Mouse (Mus musculus) embryo, embryonic 11 days (tissue): ENCODE results near the gene Neu4.
A peak's percentile ranks its signal among the peaks of the same experiment; 100 is the strongest.
"Not testable (repeated sequence)": the region's sequence is repeated elsewhere in the genome, so short reads cannot be mapped to it uniquely, and the experiment has no call there.

Experiments used
- DNase-seq: peaks from one replicate; pipeline ENCODE4 v3.0.0-alpha.2; 2015

The Neu4 gene

DNA sequence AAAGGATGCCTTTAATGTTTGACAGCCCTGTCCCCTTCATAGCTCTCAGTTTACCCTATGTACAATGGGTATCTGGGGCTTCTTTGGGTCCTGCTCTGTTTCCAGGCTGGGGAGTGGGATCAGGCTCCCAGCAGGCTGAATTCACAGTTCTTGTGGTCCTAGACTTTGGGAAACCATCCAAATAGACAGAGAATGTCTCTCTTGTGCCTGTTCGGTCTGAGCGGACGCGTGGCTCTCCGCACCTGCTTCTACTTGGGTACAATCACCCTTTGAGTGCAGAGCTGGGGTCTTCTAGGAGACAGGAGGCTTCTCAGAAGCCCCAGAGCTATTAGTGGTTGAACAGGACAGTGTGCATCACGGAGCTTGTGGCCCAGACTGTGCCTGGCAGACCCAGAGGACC lies at the start of gene Neu4:
Neu4 (plus strand) TSS at position 301 of the 400 bp plus-strand sequence.
- no peak for DNase-seq

DNA sequence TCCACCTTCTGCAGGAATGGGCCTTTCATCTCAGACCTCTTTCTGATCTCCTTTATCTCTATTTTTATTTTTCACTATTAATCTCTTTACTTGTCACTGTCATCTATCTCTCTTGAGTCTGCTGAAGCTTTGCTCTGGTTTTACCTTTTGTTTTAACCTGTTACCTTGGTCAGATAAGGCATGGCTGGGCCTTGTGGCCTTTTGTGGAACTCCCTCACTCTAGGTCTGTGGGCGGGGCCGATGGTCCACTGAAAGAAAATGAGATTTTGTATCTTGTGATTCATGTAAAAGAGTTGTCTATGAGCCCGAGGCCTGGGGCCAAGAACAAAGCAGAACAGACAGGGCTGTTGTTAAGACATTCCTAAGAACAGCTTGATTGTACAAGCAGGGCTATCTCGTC lies 49.5 kb upstream of the Neu4 start:
- DNase-seq = not testable (repeated sequence)

DNA sequence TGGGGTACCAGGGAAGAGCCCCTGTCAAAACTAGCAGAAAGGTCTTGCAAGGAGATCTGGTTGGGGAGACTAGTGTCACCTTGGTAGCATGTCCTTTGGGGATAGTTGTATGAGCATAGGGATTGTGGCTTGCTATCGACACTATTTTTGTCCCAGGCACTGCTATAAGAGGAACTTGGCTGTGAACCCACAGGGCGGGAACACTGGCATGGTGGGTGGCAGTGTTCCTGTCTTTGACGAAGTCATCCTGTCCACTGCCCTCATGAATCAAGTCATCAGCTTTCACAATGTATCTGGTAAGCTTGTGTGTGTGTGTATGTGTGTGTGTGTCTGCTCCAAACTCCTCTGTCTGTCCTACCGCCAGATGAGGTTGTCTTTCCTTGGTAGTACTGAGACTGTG lies 44.5 kb upstream of the Neu4 start:
- not testable (repeated sequence) for DNase-seq

DNA sequence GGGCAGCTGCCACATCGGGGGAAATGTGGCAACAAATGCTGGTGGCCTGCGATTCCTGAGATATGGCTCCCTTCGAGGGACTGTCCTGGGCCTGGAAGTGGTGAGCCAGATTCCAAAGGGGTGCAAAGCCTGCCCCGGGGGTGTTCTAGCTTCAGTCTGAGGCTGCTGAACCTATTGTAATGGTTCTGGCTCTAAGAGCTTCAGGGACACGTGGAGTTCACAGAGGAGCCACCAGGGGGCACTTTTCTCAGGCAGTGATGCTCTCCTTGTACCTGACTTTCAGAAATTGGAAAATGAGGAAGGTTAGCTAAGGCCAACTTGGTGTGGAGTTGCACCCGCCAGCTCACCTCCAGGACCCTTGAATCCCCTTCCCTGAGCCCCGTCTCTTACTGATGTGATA lies 42.0 kb upstream of the Neu4 start:
- DNase-seq = not testable (repeated sequence)

DNA sequence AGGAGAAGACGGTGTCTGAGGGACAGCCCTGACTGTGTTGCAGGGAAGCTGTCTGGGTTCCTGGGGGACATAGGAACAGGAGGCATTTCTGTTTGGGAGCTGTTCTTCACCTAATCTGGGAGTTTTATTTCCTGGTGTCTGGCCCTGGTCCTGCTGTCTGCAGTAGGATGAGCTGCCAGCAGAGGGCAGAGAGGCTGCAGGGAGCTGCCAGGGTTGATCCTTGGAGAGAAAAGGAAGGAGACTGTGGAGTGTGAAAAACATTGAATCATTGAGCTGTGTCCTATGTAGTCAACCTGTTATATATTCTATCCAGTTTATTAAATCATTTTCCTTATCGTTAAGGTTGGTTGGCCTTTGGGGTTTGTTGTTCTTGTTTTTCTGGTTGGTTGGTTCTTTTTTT lies 39.3 kb upstream of the Neu4 start:
- DNase-seq = not testable (repeated sequence)

DNA sequence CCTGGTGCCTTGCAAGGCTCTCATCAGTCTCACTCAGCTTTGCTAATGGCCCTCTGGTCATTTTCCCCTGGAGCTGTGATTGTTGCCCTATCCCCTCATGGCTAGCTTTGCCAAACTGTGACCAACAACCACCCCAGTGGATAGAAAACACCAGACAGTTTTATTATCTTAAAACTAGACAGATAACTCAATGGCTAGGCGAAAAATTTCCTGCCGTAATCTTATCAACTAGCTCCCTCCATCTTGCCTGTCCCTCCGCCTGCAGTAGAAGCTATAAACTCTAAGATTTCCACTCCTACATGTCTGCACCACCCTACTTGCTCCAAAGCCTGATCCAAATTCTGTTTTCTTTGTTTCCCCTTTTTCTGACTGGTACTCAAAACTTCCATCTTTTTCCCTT lies 34.1 kb upstream of the Neu4 start:
- DNase-seq = no peak

DNA sequence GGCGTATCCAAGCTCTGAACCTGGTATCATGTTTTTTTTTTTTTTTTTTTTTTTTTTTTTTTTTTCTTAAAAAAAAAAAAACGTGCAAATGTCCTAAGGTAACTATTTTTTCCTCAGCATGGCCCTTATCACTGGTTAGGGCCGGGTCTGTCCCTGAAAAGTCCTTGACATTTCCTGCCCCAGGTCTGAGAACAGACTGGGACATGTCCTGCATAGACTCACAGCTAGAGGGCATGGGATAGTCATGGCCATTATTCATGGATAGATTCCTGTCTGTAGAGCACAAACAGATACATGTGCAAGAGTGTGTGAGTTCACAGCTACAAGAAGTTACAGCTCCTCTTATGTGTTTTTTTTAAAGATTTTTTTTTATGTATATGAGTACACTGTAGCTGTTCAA lies 31.5 kb upstream of the Neu4 start:
- no peak for DNase-seq

DNA sequence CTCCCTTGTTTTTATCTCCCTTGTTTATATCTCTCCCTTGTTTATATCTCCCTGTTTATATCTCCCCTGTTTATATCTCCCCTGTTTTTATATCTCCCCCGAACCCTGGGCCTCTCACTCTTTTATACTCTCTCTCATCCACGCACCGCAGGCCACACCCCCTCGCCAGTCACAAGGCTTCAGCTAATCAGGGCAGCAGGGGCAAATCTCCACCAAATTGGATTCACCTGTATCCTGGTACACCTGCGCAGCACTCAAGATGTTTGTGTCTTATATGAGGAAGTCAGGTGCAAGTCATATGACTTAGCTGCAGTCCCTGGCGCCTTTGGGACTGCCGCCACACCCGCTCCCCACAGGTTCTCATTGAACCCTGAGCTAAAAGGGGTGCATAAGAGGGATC lies 30.0 kb upstream of the Neu4 start, which contains the start of gene Gal3st2c:
Gal3st2c (plus strand) TSS at position 301 of the 400 bp plus-strand sequence.
- not testable (repeated sequence) for DNase-seq

DNA sequence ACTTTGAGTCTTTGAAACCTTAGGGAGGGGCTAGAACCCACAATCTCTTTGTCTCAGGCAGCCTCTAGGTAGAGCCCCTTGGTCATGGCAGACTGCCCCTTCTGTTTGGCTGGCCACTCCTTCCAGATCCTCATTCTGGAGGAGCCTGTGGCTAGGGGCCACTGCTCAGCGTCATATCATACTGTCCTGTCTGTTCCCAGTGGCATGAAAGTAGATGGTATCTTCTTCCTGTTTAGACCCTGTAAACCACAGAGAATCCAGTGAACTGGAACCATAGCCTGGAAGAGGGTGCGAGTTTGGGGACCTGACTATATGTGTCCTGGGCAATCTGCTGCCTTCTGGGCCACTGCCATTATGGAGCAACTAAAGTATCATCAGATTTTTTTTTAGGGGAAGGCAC lies 29.2 kb upstream of the Neu4 start:
- not testable (repeated sequence) for DNase-seq

DNA sequence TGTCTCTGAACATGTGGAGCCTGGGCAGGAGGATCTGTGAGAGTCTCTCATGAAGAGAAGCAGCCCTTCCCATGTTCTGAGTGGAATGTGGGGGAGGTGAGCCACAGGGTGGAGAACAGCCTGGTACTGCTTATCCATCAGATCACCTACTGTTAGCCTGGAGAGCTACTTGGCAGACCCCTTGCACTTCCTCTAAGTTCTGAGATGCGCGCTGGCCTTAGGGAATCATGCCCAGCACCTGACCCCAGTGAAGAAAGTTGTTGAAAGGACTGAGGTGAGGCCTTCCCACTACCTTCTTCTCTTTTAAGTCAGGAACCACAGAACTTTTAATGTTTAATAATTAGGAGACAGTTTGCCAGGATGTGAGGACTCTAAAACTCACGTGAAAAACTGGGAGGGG lies 28.8 kb upstream of the Neu4 start:
- not testable (repeated sequence) for DNase-seq

DNA sequence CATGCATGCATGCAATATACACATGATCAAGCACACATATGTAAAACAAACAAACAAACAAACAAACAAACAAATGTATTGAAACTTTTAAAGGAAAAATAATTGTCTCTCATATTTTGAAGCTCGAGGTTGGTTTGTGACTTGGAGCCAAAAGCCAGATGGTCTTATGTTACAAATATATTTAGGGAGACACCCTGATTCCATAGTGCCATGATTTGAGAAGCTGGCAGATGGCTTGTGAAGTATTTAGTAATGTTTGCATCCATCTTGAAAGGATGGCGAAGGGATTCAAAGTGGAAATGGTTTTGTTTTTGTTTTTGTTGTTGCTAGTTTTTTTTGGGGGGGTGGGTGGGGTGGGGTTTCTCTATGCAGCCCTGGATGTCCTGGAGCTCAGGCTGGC lies 19.2 kb upstream of the Neu4 start:
- no peak for DNase-seq

DNA sequence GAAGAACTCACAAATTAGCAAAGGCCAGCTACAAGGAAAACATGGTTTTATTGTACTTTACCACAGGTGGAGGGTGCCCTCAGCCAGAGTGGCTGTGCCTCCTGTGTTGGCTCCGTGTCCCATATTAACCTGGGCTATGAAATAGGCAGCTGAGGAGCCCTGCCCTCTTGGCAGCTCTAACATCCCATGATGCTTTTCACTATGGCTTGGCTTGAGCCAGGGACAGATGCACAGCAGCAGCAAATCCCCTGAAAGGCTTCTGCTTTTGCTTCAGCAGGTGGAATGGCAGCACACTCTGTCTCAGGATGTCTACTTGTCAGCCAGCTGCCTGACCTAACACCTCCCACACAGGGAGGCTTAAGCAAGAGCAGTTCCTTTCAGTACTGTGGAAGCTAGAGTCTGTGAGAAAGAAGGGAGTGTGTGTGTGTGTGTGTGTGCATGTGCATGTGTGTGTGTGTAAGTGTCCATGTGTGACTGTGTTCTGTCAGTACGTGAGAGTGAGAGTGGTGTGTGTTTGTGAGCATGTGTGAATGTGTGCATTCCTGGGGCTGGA lies 14.2 kb upstream of the Neu4 start:
- DNase-seq = not testable (repeated sequence)

DNA sequence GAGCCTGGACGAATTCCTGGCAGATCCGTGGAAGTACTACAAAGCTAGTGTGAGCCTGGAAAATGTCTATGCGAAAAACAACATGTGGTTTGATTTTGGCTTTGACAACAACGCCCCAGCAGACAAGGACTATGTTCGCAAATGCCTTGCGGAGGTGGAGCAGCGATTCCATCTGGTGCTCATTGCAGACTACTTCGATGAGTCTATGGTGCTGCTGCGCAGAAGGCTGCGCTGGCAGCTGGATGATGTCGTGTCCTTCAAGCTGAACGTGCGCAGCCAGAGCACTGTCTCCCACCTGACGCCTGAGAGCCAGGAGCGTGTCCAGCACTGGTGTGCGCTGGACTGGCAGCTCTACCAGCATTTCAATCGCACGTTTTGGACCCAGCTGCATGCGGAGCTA lies 11.4 kb upstream of the Neu4 start:
- not testable (repeated sequence) for DNase-seq

DNA sequence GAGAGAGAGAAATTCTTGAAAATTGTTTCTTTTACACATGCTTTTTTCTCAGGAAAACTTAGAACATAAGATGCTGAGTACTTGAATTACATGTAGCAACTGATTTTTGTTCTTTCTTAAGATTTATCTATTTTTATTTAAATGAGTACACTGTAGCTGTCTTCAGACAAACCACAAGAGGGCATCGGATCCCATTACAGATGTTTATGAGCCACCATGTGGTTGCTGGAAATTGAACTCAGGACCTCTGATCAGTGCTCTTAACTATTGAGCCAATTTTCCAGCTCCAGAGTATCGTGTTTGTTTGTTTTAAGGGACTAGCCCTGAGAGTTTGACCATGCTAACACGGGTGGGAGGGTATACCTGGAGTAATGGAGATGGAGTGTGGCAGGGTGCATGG lies 8.6 kb upstream of the Neu4 start:
- DNase-seq = no peak

DNA sequence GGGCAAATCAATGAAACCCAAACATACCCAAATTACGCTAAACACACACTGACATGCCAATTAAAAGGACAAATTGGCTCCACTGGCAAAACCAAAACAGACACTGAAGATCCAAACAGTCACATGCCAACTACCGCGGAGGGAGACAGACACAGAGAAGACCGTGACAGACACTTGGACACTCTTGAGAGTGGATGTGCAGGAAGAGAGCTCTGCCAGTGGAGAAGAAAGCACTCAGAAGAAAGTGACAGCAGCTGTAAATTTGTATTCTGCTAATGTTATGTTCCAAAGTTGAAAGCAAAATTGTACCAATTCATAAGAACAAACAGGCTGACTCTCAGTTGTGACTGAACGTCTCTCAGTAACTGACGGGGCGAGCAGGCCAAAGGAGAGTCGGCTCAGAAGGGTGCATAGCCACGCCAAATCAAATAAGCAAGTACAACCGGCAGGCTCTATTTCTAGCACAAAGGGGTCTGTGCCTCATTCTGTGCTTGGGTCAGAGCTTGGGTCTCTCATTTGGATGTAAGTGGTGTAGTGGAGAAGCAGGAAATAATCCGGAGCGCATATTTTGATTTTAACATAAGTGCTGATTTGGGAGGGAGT lies 7.4 kb downstream of the Neu4 start:
- DNase-seq = no peak

DNA sequence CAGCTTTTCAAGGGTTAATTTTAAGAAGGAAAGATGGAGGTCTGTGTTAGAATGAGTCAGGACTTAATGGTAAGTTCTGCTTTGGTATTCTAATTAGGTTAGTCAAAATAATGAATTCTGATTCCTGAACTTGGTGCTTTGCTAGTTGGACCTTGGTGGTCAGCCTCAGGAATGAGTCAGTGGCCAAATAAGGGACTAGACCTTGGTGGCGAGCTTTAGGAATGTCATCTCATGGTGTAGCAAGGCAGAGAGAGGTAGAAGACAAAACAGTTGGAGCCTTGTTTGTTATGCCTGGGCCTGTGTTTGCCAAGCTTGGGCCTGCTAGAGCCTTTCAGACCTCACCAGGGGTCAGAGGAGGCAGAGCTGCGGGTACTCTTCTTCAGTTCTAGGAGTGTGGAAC lies 8.5 kb downstream of the Neu4 start:
- no peak for DNase-seq

DNA sequence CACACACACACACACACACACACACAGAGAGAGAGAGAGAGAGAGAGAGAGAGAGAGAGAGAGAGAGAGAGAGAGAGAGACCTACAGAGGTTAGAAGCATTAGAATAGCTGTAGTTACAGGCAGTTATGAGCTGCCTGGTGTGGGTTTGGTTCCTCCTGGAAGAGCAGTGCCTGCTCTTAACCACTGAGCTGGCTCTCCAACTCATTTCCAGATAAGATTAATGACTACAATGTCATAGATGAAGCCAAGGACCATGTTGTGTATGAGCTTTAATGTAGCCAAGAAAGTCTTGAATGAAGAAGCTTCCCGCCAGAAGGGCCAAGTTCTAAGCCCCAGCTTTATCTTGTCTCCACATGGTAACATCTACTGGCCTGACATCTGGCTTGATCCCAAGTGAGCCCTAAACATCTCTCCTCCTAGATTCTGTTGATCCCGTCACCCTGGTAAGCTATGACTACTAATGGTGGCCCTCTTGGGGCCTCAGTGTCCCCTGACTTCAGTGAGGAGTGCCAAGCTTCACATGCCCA lies 12.9 kb downstream of the Neu4 start:
- no peak for DNase-seq

DNA sequence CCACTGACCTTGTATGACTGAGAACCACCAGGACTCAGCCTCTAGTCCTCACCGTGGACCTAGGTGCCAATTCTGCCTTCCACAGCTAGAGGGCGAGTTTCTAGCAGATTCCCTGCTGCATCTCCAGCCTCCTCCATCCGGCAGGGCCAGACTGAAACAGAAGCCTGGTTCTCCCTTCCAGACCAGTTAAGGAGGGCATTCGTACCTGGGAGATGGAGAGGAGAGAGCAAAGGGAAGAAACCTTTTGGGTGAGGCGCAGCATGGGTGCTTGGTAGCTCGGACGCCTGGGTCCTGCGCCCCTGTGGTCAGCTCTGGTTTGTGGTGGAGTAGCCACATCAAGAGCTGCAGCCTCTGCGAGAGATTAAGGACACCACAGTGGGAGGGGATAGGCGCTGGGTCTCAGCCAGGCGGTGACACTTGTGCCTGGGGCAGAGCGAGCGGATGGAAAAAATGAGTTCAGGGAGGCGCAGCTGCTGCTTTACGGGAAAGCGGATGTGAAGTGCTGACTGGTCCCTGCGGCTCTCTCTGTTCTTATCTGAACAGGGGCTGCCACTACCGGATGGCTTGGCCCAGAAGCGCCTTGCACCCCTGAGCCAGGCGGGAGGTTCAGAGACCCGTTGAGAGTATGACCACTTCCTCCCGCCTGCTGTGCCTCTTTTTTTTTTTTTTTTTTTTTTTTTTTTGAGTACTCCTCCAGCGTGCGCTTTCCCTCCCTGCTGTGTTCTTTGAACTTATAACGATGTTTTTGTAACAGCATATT lies 14.9 kb downstream of the Neu4 start:
- peak; percentile 90 for DNase-seq

DNA sequence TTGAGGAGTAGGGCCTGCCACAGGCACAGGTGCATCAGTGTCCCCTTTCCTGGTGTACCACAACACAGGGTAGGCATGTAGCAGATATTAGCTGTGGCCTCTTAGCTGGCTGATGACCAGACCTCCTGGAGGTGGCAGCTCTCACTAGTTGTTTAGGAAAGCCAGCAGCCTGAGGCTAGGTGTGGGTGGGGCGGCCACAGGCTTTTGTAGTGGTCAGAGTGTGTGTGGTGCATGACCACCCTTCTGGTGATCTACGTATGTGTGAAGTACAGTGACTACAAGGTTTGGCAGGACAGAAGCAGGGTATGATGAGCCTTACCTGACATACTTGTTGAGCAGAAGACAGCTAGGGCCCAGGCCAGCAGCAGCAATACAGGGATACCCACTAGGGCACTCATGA lies 20.1 kb downstream of the Neu4 start:
- DNase-seq = no peak

DNA sequence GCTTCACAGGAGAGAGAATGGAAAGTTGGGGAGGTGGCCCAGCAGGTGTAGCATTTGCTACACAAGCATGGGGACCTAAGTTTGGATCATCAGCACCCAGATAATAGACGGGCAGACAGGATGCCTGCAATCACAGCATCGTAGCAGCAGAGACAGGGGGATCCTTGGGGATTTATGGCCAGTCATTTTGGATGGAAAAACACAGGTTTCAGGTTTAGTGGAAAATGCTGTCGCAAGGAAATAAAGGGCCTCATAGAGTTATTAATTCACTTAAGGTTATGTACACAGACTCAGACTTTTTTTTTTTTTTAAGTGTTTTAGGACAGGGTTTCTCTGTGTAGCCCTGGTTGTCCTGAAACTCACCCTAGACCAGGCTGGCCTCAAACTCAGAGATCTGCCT lies 25.3 kb downstream of the Neu4 start:
- no peak for DNase-seq

DNA sequence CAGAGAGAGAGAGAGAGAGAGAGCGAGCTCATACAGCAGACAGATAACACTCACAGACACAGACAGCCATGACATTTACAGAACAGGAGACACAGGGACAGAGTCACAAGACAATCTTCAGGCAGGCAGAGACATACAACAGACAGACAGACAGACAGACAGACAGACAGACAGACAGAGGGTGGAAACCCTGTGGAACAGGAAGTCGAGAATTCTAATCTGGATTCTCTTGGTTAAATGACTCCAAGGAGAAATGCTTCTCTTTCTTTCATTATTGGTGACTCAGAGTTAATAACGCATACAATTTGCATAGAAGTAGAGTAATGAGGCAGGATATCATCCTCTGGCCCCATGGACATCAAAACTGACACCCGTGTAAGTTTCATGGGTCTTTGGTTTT lies 26.3 kb downstream of the Neu4 start:
- no peak for DNase-seq

DNA sequence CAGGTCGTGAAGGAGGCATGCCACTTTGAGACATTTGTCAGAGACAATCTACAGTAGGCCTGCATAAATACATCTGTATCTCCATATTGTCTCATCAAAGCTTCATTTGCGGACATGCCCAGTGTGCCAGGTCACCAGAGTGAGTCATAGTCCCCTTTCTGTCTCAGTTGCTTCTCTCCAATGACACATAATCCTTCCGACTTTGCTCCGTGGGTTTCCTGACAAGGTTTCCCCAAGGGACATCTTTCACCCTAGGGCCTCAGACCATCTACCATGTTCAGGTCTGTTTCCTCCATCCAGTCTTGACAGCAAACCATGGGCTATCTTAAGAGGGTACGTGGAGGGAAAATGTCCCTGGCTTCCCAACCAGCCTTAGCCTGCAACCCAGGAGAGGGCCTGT lies 30.9 kb downstream of the Neu4 start:
- DNase-seq = no peak

DNA sequence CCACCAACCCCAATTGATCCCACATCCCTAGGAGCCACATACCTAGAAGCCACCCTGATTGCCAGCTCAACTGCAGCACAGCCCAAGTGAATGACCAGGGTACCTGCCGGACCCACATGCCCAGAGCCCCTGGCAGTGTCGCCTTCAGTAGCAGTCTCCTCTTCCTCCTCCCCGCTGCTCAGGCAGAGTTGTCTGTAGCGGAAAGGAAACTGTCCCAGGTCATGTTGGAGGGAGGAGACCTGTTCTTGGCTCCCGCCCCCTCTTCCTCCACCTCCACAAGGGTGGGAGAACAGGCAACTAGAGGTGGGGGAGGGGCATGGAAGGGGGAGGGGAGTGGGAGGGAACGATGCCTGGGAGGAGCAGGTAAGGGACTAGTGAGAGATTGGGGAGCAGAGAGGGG lies 32.1 kb downstream of the Neu4 start, which contains the start of gene Pdcd1:
Pdcd1 (minus strand) TSS at position 181 of the 400 bp plus-strand sequence.
- no peak for DNase-seq
